Mouse (Mus musculus): ENCODE measurements around the gene Gm3252. TPM values are rescaled to one million over a fixed set of nuclear protein-coding genes. Genes with fewer than 3 reads are reported as not detected.
"Not testable (repeated sequence)": the region's sequence is repeated elsewhere in the genome, so short reads cannot be mapped to it uniquely, and the experiment has no call there.

The Gm3252 gene
- not detected in 2 replicates for total RNA-seq (2015; ENCODE audit: low replicate concordance)
- not detected in 2 replicates for total RNA-seq (2017; ENCODE audit: low replicate concordance)

GRCm38 (mm10) chr14:4726038-4726880 is at the start of gene Gm3252:
Gm3252 (plus strand) TSS chr14:4726775.
- not testable (repeated sequence) for ATAC-seq (replicated peaks; ENCODE audit: low FRiP score, poor library complexity, severe bottlenecking)

DNA sequence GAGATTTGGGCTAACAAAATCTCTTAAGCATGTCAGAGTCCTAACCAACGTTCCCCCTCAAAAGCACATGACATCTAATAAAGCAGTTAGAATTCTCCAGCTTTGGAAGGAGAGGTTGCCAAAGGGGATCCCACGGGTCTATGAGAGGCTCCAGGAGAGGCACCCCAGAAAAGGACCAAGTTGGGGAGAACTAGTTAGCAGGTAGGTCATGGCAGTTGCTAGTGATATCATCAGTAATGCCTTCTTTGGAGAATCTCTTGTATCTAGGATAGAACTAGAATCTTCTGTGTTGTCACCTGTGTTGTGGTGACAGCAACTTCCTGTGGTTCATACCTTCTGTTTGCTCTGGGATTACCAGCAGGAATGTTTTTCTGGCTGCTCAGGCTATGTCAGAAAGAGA is 17.6 kb upstream of the Gm3252 start, which contains the start of gene Gm7876:
Gene Gm7876, plus strand, starts transcription at position 301 of the 400 bp plus-strand sequence.
- not testable (repeated sequence) for ATAC-seq (replicated peaks; ENCODE audit: low FRiP score, poor library complexity, severe bottlenecking)

DNA sequence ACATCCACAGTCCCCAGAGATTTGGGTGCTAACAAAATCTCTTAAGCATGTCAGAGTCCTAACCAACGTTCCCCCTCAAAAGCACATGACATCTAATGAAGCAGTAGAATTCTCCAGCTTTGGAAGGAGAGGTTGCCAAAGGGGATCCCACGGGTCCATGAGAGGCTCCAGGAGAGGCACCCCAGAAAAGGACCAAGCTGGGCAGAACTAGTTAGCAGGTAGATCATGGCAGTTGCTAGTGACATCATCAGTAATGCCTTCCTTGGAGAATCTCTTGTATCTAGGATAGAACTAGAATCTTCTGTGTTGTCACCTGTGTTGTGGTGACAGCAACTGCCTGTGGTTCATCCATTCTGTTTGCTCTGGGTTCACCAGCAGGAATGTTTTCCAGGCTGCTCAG is 49.5 kb downstream of the Gm3252 start, which contains the start of gene Gm9602:
Gene Gm9602, plus strand, starts transcription at position 301 of the 400 bp plus-strand sequence.
- ATAC-seq (replicated peaks; ENCODE audit: low FRiP score, poor library complexity, severe bottlenecking) = not testable (repeated sequence)

Other genes with a start within 250 kb of the Gm3252 start
- gene Gm3182, start 245.0 kb upstream of the Gm3252 start, total RNA-seq (2015; ENCODE audit: low replicate concordance) = not detected in 2 replicates
- gene Gm3182, start 245.0 kb upstream of the Gm3252 start, total RNA-seq (2017; ENCODE audit: low replicate concordance) = not detected in 2 replicates
- not detected in 2 replicates for gene Gm3047, start 171.4 kb upstream of the Gm3252 start, total RNA-seq (2015; ENCODE audit: low replicate concordance)
- gene Gm3047, start 171.4 kb upstream of the Gm3252 start, total RNA-seq (2017; ENCODE audit: low replicate concordance) = not detected in 2 replicates
- gene Gm8159, start 94.4 kb upstream of the Gm3252 start, total RNA-seq (2015; ENCODE audit: low replicate concordance) = not detected in 2 replicates
- not detected in 2 replicates for gene Gm8159, start 94.4 kb upstream of the Gm3252 start, total RNA-seq (2017; ENCODE audit: low replicate concordance)
- gene Gm3239, start 62.6 kb upstream of the Gm3252 start, total RNA-seq (2015; ENCODE audit: low replicate concordance) = not detected in 2 replicates
- not detected in 2 replicates for gene Gm3239, start 62.6 kb upstream of the Gm3252 start, total RNA-seq (2017; ENCODE audit: low replicate concordance)
- not detected in 2 replicates for gene Gm7876, start 17.5 kb upstream of the Gm3252 start, total RNA-seq (2015; ENCODE audit: low replicate concordance)
- gene Gm7876, start 17.5 kb upstream of the Gm3252 start, total RNA-seq (2017; ENCODE audit: low replicate concordance) = not detected in 2 replicates
- not detected in 2 replicates for gene Gm9602, start 49.6 kb downstream of the Gm3252 start, total RNA-seq (2015; ENCODE audit: low replicate concordance)
- gene Gm9602, start 49.6 kb downstream of the Gm3252 start, total RNA-seq (2017; ENCODE audit: low replicate concordance) = not detected in 2 replicates
- not detected in 2 replicates for gene Gm3269, start 111.3 kb downstream of the Gm3252 start, total RNA-seq (2015; ENCODE audit: low replicate concordance)
- gene Gm3269, start 111.3 kb downstream of the Gm3252 start, total RNA-seq (2017; ENCODE audit: low replicate concordance) = not detected in 2 replicates
- gene Gm3264, start 128.8 kb downstream of the Gm3252 start, total RNA-seq (2015; ENCODE audit: low replicate concordance) = not detected in 2 replicates
- gene Gm3264, start 128.8 kb downstream of the Gm3252 start, total RNA-seq (2017; ENCODE audit: low replicate concordance) = not detected in 2 replicates
- not detected in 2 replicates for gene Gm3278, start 165.6 kb downstream of the Gm3252 start, total RNA-seq (2015; ENCODE audit: low replicate concordance)
- gene Gm3278, start 165.6 kb downstream of the Gm3252 start, total RNA-seq (2017; ENCODE audit: low replicate concordance) = not detected in 2 replicates

Data from erythroid progenitor cell, adult 5-6 weeks (primary cell).